8 mouse cellular contexts compared by ENCODE assay signal in genomic region chr9:51335294-51336010, GRCm38 (mm10). TPM values are rescaled to one million over a fixed set of nuclear protein-coding genes. Genes with fewer than 3 reads are reported as not detected.
DNase-seq lines count a peak whose midpoint lies in the region; ATAC-seq and TF ChIP-seq lines count a peak whose summit lies in the region.

No protein-coding gene starts in this region.

- peak; percentile 57 for DNase-seq in MEL-GATA-1-ER (ENCODE audit: extremely low read depth, low read depth)
- peak; percentile 64 to 79 for DNase-seq in cerebellum, adult 2 months
- DNase-seq in heart, postnatal 4 days: peak; percentile 88
- DNase-seq in layer of hippocampus, adult 18-20 months (ENCODE audit: low spot score in 2 of 2): peak; percentile 83 to 95
- peak; percentile 88 for DNase-seq in retina, postnatal 1 day
- DNase-seq in thymus, postnatal 36 days: peak; percentile 73 to 78

- no peak overlapping the region for H3K9ac ChIP-seq in lung, embryonic 15.5 days

- no peaks in the 10 kb centered on the region for H3K4me1 ChIP-seq in cerebellum, adult 2 months (ENCODE audit: control insufficient read depth, insufficient read depth, low read length)
- peaks cover 3% of the 10 kb centered on the region; the same call in 1 of the 2 replicates for H3K4me1 ChIP-seq in lung, embryonic 15.5 days

- TF ChIP-seq POLR2A in cerebellum, adult 2 months (IDR thresholded peaks at IDR 0.05; ENCODE audit: borderline replicate concordance, insufficient read depth, low read length): no peak

- no peaks in the 10 kb centered on the region for H3K27me3 ChIP-seq in cerebellum, adult 2 months (ENCODE audit: control insufficient read depth, insufficient read depth, low read length)
- no peaks in the 10 kb centered on the region for H3K27me3 ChIP-seq in lung, embryonic 15.5 days

- 7% methylated on average over 8 of the region's 8 CpGs for WGBS in cerebellum, adult 2 months
- WGBS in lung, embryonic 15.5 days: 24% methylated on average over 8 of the region's 8 CpGs

- no peak overlapping the region for H3K27ac ChIP-seq in cerebellum, adult 2 months (ENCODE audit: insufficient read depth, low read length)
- no peak overlapping the region for H3K27ac ChIP-seq in lung, embryonic 15.5 days

- TF ChIP-seq CTCF in cerebellum, adult 2 months (IDR thresholded peaks at IDR 0.05; ENCODE audit: borderline replicate concordance, insufficient read depth, low read depth, low read length): peak; percentile 97

- ATAC-seq in frontal cortex, adult (ENCODE audit: low TSS enrichment): peak; percentile 97
- ATAC-seq in lung, embryonic 15.5 days (ENCODE audit: borderline replicate concordance, extremely low read depth, low FRiP score, low TSS enrichment): peak; percentile 85

- H3K4me2 ChIP-seq in lung, embryonic 15.5 days: peak overlapping the region; percentile 28; the same call in 1 of the 2 replicates

- H3K9me3 ChIP-seq in lung, embryonic 15.5 days: no peaks in the 10 kb centered on the region

- peak overlapping the region; percentile 43 for H3K4me3 ChIP-seq in cerebellum, adult 2 months (replicated peaks; ENCODE audit: insufficient read depth, low read depth, low read length)
- H3K4me3 ChIP-seq in lung, embryonic 15.5 days: no peak overlapping the region

- H3K36me3 ChIP-seq in lung, embryonic 15.5 days: no peaks in the 10 kb centered on the region

RNA-seq across cellular contexts. Expression of gene 1810046K07Rik, which starts 6.7 kb away (rescaled TPM):
- polyA plus RNA-seq in cerebellum, adult 2 months (2012; rRNA removed): not detected in 2 replicates
- not detected for total RNA-seq in heart, postnatal 4 days (2021)
- not detected for total RNA-seq in layer of hippocampus, adult 18-20 months (2021)
- 0.15 and 0.20 TPM in 2 replicates for polyA plus RNA-seq in lung, embryonic 15.5 days (2015; fragmentation: Nextera tagmentation; extraction: Ambion mirVana)

RNA-seq across cellular contexts. Expression of gene Colca2, which starts 57.1 kb away (rescaled TPM):
- polyA plus RNA-seq in cerebellum, adult 2 months (2012; rRNA removed): 3.5 and 3.7 TPM in 2 replicates
- total RNA-seq in heart, postnatal 4 days (2021): 1 to 10 TPM; 1.2 to 2.2 TPM
- total RNA-seq in layer of hippocampus, adult 18-20 months (2021): 1 to 10 TPM; 1.1 to 1.3 TPM
- 7.5 and 7.9 TPM in 2 replicates for polyA plus RNA-seq in lung, embryonic 15.5 days (2015; fragmentation: Nextera tagmentation; extraction: Ambion mirVana)
